9 mouse cellular contexts compared by ENCODE assay signal in the genomic region with DNA sequence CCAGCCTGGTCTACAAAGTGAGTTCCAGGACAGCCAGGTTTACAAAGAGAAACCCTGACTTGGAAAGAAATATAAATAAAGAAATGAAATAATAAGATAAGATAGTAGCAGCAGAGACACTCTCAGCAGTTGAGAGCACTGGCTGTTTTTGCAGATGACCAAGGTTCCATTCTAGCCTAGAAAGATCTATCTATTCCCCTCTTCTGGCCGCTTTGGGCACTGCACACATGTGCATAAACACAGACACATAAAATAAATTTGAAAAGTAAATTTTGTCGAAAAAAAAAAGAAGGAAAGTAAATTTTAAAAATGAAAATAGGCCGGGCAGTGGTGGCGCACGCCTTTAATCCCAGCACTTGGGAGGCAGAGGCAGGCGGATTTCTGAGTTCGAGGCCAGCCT. TPM values are rescaled to one million over a fixed set of nuclear protein-coding genes. Genes with fewer than 3 reads are reported as not detected.
DNase-seq lines count a peak whose midpoint lies in the region; ATAC-seq and TF ChIP-seq lines count a peak whose summit lies in the region.
"Had no signal": no experiment of that assay in that cellular context is flagged by ENCODE, and none has a peak within 500 bp of the region (broad histone marks: within the 10 kb centered on the region; RNA-seq: fewer than 3 reads in every experiment).

No protein-coding gene starts in this region.

- no peaks in the 10 kb centered on the region for H3K9me3 ChIP-seq in E14TG2a.4 (ENCODE audit: low read length)
- no peaks in the 10 kb centered on the region for H3K9me3 ChIP-seq in liver, embryonic 14.5 days (ENCODE audit: control insufficient read depth, low read length)

- peaks cover 16% of the 10 kb centered on the region for H3K36me3 ChIP-seq in E14TG2a.4 (ENCODE audit: insufficient read depth, low read length)
- H3K36me3 ChIP-seq in liver, embryonic 14.5 days (replicated peaks; ENCODE audit: control insufficient read depth, insufficient read depth, low read depth), result no peaks in the 10 kb centered on the region

- no peak overlapping the region for H3K4me3 ChIP-seq in layer of hippocampus, adult 2 months
- H3K4me3 ChIP-seq in E14TG2a.4 (replicated peaks; ENCODE audit: low read length), result no peak overlapping the region
- no peak overlapping the region for H3K4me3 ChIP-seq in liver, embryonic 14.5 days (ENCODE audit: insufficient read depth in 1 of 2, low read depth in 2 of 2, low read length in 2 of 2)

- no peak overlapping the region for H3K9ac ChIP-seq in liver, embryonic 14.5 days (replicated peaks)

- 69% methylated on average over 7 of the region's 7 CpGs for WGBS in liver, embryonic 14.5 days (ENCODE audit: insufficient replicate concordance)

- no peak for ATAC-seq in cerebellum, adult (ENCODE audit: insufficient number of reproducible peaks, low FRiP score, low TSS enrichment)
- ATAC-seq in liver, embryonic 14.5 days (ENCODE audit: insufficient read depth), result no peak
- ATAC-seq in activated CD4-positive, CD25-positive, alpha-beta regulatory T cell, adult 4 months, result no peak

- TF ChIP-seq CTCF in layer of hippocampus, adult 2 months (conservative IDR thresholded peaks at IDR 0.05), result peak; percentile 71
- peak; percentile 49 for TF ChIP-seq CTCF in E14TG2a.4 (conservative IDR thresholded peaks at IDR 0.05; ENCODE audit: low read length)
- peak; percentile 29; the same call in 1 of the 2 replicates for TF ChIP-seq CTCF in liver, embryonic 14.5 days (IDR thresholded peaks at IDR 0.05; ENCODE audit: low read depth)

- no peaks in the 10 kb centered on the region for H3K27me3 ChIP-seq in E14TG2a.4 (ENCODE audit: insufficient read depth, low read length)
- H3K27me3 ChIP-seq in liver, embryonic 14.5 days (ENCODE audit: control insufficient read depth, insufficient read depth, low read length), result no peaks in the 10 kb centered on the region

- H3K4me2 ChIP-seq in liver, embryonic 14.5 days (ENCODE audit: low read depth), result peak overlapping the region; percentile 65; the same call in 1 of the 2 replicates

- no peak overlapping the region for H3K27ac ChIP-seq in layer of hippocampus, adult 2 months
- H3K27ac ChIP-seq in liver, embryonic 14.5 days, result no peak overlapping the region

- peak; percentile 40 for DNase-seq in cerebellum, adult 9-11 months
- DNase-seq in layer of hippocampus, adult 2 months (ENCODE audit: low spot score in 2 of 2), result no peak
- no peak for DNase-seq in layer of hippocampus, adult 18-20 months (ENCODE audit: low spot score in 2 of 2)
- DNase-seq in liver, embryonic 14.5 days (ENCODE audit: low read depth in 3 of 3, low spot score in 3 of 3), result no peak
- DNase-seq in urinary bladder, adult 2 months (ENCODE audit: low spot score), result no peak

- peaks cover 21% of the 10 kb centered on the region for H3K4me1 ChIP-seq in E14TG2a.4 (replicated peaks; ENCODE audit: low read depth, low read length)
- peaks cover 0 to 5% of the 10 kb centered on the region in 2 experiments; a peak in 2 of 4 replicates for H3K4me1 ChIP-seq in liver, embryonic 14.5 days (replicated peaks; ENCODE audit: control insufficient read depth in 2 of 2, insufficient read depth in 2 of 2, low read length in 1 of 2)

- no peak for TF ChIP-seq EP300 in liver, embryonic 14.5 days (IDR thresholded peaks at IDR 0.05; ENCODE audit: low read depth)

RNA-seq across cellular contexts. Expression of gene Slc39a3, which starts 1.0 kb away (rescaled TPM):
- 10 to 100 TPM; 60.8 to 66.1 TPM for total RNA-seq in layer of hippocampus, adult 2 months (2021)
- 10 to 100 TPM; 62.1 to 64.4 TPM for total RNA-seq in layer of hippocampus, adult 18-20 months (2021)
- polyA plus RNA-seq in liver, embryonic 14.5 days (2012; rRNA removed), result 4.2 and 4.4 TPM in 2 replicates
- polyA plus RNA-seq in liver, embryonic 14.5 days (2014; fragmentation: Nextera tagmentation; extraction: Ambion mirVana), result 2.7 and 3.2 TPM in 2 replicates
- 25.3 and 29.3 TPM in 2 replicates for polyA plus RNA-seq in urinary bladder, adult 2 months (2012; rRNA removed)
- 1 to 10 TPM; 3.2 to 4.0 TPM for polyA plus RNA-seq in activated CD4-positive, CD25-positive, alpha-beta regulatory T cell, adult 4 months (2017; shearing (Covaris generic))

RNA-seq across cellular contexts. Expression of gene Diras1, which starts 10.8 kb away (rescaled TPM):
- total RNA-seq in layer of hippocampus, adult 2 months (2021), result 100 to 1,000 TPM in 1 of 2 experiments, 10 to 100 TPM in 1; 95.2 to 100 TPM
- 10 to 100 TPM; 96.6 to 98.2 TPM for total RNA-seq in layer of hippocampus, adult 18-20 months (2021)
- polyA plus RNA-seq in liver, embryonic 14.5 days (2012; rRNA removed), result 0.05 TPM in 1 of 2 replicates, not detected in the other
- polyA plus RNA-seq in liver, embryonic 14.5 days (2014; fragmentation: Nextera tagmentation; extraction: Ambion mirVana), result not detected in 2 replicates
- 0.12 and 0.17 TPM in 2 replicates for polyA plus RNA-seq in urinary bladder, adult 2 months (2012; rRNA removed)
- polyA plus RNA-seq in activated CD4-positive, CD25-positive, alpha-beta regulatory T cell, adult 4 months (2017; shearing (Covaris generic)), result under 1 TPM in 1 of 2 experiments, not detected in 1; 0.11 TPM
- total RNA-seq: heart, postnatal 10 days had no signal

RNA-seq across cellular contexts. Expression of gene Gng7, which starts 21.5 kb away (rescaled TPM):
- 100 to 1,000 TPM; 161 to 176 TPM for total RNA-seq in layer of hippocampus, adult 2 months (2021)
- total RNA-seq in layer of hippocampus, adult 18-20 months (2021), result 100 to 1,000 TPM; 166 to 173 TPM
- polyA plus RNA-seq in liver, embryonic 14.5 days (2012; rRNA removed), result 0.19 and 0.25 TPM in 2 replicates
- polyA plus RNA-seq in liver, embryonic 14.5 days (2014; fragmentation: Nextera tagmentation; extraction: Ambion mirVana), result 0.23 and 0.33 TPM in 2 replicates
- 4.2 and 5.4 TPM in 2 replicates for polyA plus RNA-seq in urinary bladder, adult 2 months (2012; rRNA removed)
- polyA plus RNA-seq in activated CD4-positive, CD25-positive, alpha-beta regulatory T cell, adult 4 months (2017; shearing (Covaris generic)), result not detected

RNA-seq across cellular contexts. Expression of gene Sgta, which starts 23.7 kb away (rescaled TPM):
- 100 to 1,000 TPM; 176 TPM for total RNA-seq in layer of hippocampus, adult 2 months (2021)
- 100 to 1,000 TPM; 180 to 183 TPM for total RNA-seq in layer of hippocampus, adult 18-20 months (2021)
- 38.4 and 43.6 TPM in 2 replicates for polyA plus RNA-seq in liver, embryonic 14.5 days (2012; rRNA removed)
- 43.8 and 48.0 TPM in 2 replicates for polyA plus RNA-seq in liver, embryonic 14.5 days (2014; fragmentation: Nextera tagmentation; extraction: Ambion mirVana)
- polyA plus RNA-seq in urinary bladder, adult 2 months (2012; rRNA removed), result 90.0 and 93.9 TPM in 2 replicates
- polyA plus RNA-seq in activated CD4-positive, CD25-positive, alpha-beta regulatory T cell, adult 4 months (2017; shearing (Covaris generic)), result 10 to 100 TPM; 54.7 to 68.3 TPM

RNA-seq across cellular contexts. Expression of gene Thop1, which starts 33.6 kb away (rescaled TPM):
- 10 to 100 TPM; 52.0 to 52.6 TPM for total RNA-seq in layer of hippocampus, adult 2 months (2021)
- total RNA-seq in layer of hippocampus, adult 18-20 months (2021), result 10 to 100 TPM; 50.5 to 50.6 TPM
- 20.5 and 21.7 TPM in 2 replicates for polyA plus RNA-seq in liver, embryonic 14.5 days (2012; rRNA removed)
- polyA plus RNA-seq in liver, embryonic 14.5 days (2014; fragmentation: Nextera tagmentation; extraction: Ambion mirVana), result 15.0 and 17.7 TPM in 2 replicates
- polyA plus RNA-seq in urinary bladder, adult 2 months (2012; rRNA removed), result 21.7 and 22.7 TPM in 2 replicates
- 1 to 10 TPM; 2.8 to 4.5 TPM for polyA plus RNA-seq in activated CD4-positive, CD25-positive, alpha-beta regulatory T cell, adult 4 months (2017; shearing (Covaris generic))
